Mouse (Mus musculus) limb, embryonic 14.5 days (tissue): ENCODE measurements around the gene Capn15. TPM values are rescaled to one million over a fixed set of nuclear protein-coding genes. Genes with fewer than 3 reads are reported as not detected.

ENCODE experiments used
- ATAC-seq: fragments of 200-750 bp; cut with Nextera tagmentation; 2 replicates; pipeline ENCODE4 v1.8.0; 2017; ENCODE audit warnings: low read depth, moderate number of reproducible peaks, moderate TSS enrichment; ENCODE audit not compliant: low FRiP score
- DNase-seq: peaks from one replicate; pipeline ENCODE4 v3.0.0-alpha.2; 2015; ENCODE audit warnings: low spot score
- H3K27ac ChIP-seq: fragments of 300-500 bp; sonication (generic); replicated peaks from 2 replicates; pipeline ENCODE4 v1.5.1; 2014; ENCODE audit warnings: low read depth, mild to moderate bottlenecking, low read length, moderate library complexity, mixed read lengths
- H3K27me3 ChIP-seq: fragments of 300-500 bp; sonication (generic); 2 replicates; pipeline ENCODE4 v1.6.1; 2014; ENCODE audit warnings: low read length, mixed read lengths; ENCODE audit not compliant: control insufficient read depth, insufficient read depth
- H3K36me3 ChIP-seq: fragments of 300-500 bp; sonication (generic); 2 replicates; pipeline ENCODE4 v1.6.1; 2014; ENCODE audit warnings: mild to moderate bottlenecking, low read length, moderate library complexity, mixed read lengths; ENCODE audit not compliant: control insufficient read depth, insufficient read depth
- H3K4me1 ChIP-seq: fragments of 300-500 bp; sonication (generic); 2 replicates; pipeline ENCODE4 v1.6.1; 2014; ENCODE audit warnings: antibody characterized with exemption, low read length, mixed read lengths; ENCODE audit not compliant: control insufficient read depth, insufficient read depth
- H3K4me2 ChIP-seq: fragments of 300-500 bp; sonication (generic); replicated peaks from 2 replicates; pipeline ENCODE4 v1.6.1; 2014; ENCODE audit warnings: low read depth, mild to moderate bottlenecking, low read length, moderate library complexity; ENCODE audit not compliant: severe bottlenecking
- H3K4me3 ChIP-seq: fragments of 300-500 bp; sonication (generic); replicated peaks from 2 replicates; pipeline ENCODE4 v1.5.1; 2014; ENCODE audit warnings: low read length
- H3K9ac ChIP-seq: fragments of 300-500 bp; sonication (generic); 2 replicates; pipeline ENCODE4 v1.6.1; 2014; ENCODE audit warnings: mild to moderate bottlenecking, low read depth, low read length, moderate library complexity; ENCODE audit not compliant: severe bottlenecking
- H3K9me3 ChIP-seq: fragments of 300-500 bp; sonication (generic); 2 replicates; pipeline ENCODE4 v1.6.1; 2016; ENCODE audit warnings: low read length; ENCODE audit not compliant: control insufficient read depth
- POLR2A ChIP-seq: fragments of 200-500 bp; IDR thresholded peaks from 2 replicates; pipeline ENCODE4 v1.8.0; 2012; ENCODE audit warnings: inconsistent platforms, mild to moderate bottlenecking, moderate library complexity, borderline replicate concordance; ENCODE audit not compliant: insufficient read depth, insufficient read length; ENCODE audit errors: extremely low read depth
- WGBS: fragments of 180-500 bp; shearing (Covaris S2); extraction: QIAGEN DNeasy Blood & Tissue Kit; methylation state at CpG from one replicate; pipeline ENCODE4 v1.1.7; 2014; 5-methylcytosine and 5-hydroxymethylcytosine counted together
- polyA plus RNA-seq, 2 experiments: library from polyadenylated mRNA; depleted of rRNA in 1 of 2; stranded (reverse) in 1 of 2; unstranded in 1 of 2; fragments of >200 nt; fragmentation: Nextera tagmentation in 1 of 2; extraction: Ambion mirVana in 1 of 2; gene quantifications; 2 replicates each; pipeline versions ENCODE4 v1.2.1 to v1.2.3; 2012 to 2014

Gene Capn15
- polyA plus RNA-seq, 2 experiments, result 31.0 to 50.1 TPM

GRCm38 (mm10) chr17:26008331-26008730 is 22.7 kb upstream of the Capn15 start:
- Histone ChIP-seq H3K4me2 (no peak overlapping the region), H3K9ac (no peak overlapping the region), H3K4me3 (no peak overlapping the region), H3K4me1 (0 out of 2 replicates have a peak, but pooled peaks cover 2% of the 10 kb centered on the region), H3K27me3 (no peaks in the 10 kb centered on the region), H3K36me3 (peaks cover 57% of the 10 kb centered on the region), H3K27ac (no peak overlapping the region), H3K9me3 (no peaks in the 10 kb centered on the region)
- ATAC-seq (no peak), DNase-seq (no peak)
- no peak for TF ChIP-seq POLR2A

GRCm38 (mm10) chr17:26007646-26008045 is 22.1 kb upstream of the Capn15 start:
- no peaks in the 10 kb centered on the region for H3K9me3 ChIP-seq
- WGBS, result 61% methylated on average over 2 of the region's 2 CpGs
- no peak overlapping the region for H3K9ac ChIP-seq
- no peak overlapping the region for H3K4me3 ChIP-seq
- ATAC-seq, result no peak
- no peak overlapping the region for H3K27ac ChIP-seq
- H3K27me3 ChIP-seq, result no peaks in the 10 kb centered on the region
- no peak overlapping the region for H3K4me2 ChIP-seq
- H3K4me1 ChIP-seq, result 0 out of 2 replicates have a peak, but pooled peaks cover 2% of the 10 kb centered on the region
- H3K36me3 ChIP-seq, result peaks cover 60% of the 10 kb centered on the region
- no peak for TF ChIP-seq POLR2A
- DNase-seq, result no peak

GRCm38 (mm10) chr17:26005731-26006450 is 20.3 kb upstream of the Capn15 start:
- Histone ChIP-seq H3K9ac (no peak overlapping the region), H3K4me2 (no peak overlapping the region), H3K27ac (no peak overlapping the region), H3K4me3 (no peak overlapping the region), H3K36me3 (peaks cover 56% of the 10 kb centered on the region), H3K4me1 (no peaks in the 10 kb centered on the region), H3K9me3 (no peaks in the 10 kb centered on the region), H3K27me3 (no peaks in the 10 kb centered on the region)
- no peak for TF ChIP-seq POLR2A
- 69% methylated on average over 10 of the region's 10 CpGs for WGBS
- ATAC-seq, result no peak
- no peak for DNase-seq

GRCm38 (mm10) chr17:26004711-26005110 is 19.1 kb upstream of the Capn15 start:
- no peaks in the 10 kb centered on the region for H3K27me3 ChIP-seq
- H3K9me3 ChIP-seq, result no peaks in the 10 kb centered on the region
- H3K36me3 ChIP-seq, result peaks cover 49% of the 10 kb centered on the region
- 87% methylated on average over 15 of the region's 15 CpGs for whole genome bisulfite sequencing
- no peak for DNase-seq
- ATAC-seq, result no peak
- H3K4me1 ChIP-seq, result no peaks in the 10 kb centered on the region
- TF ChIP-seq POLR2A, result no peak
- no peak overlapping the region for H3K4me3 ChIP-seq
- no peak overlapping the region for H3K27ac ChIP-seq
- H3K4me2 ChIP-seq, result no peak overlapping the region
- H3K9ac ChIP-seq, result no peak overlapping the region

- WGBS, result 84% methylated on average over 2 of the region's 2 CpGs
- TF ChIP-seq POLR2A, result no peak
- Histone ChIP-seq H3K4me2 (no peak overlapping the region), H3K36me3 (peaks cover 50% of the 10 kb centered on the region), H3K9me3 (no peaks in the 10 kb centered on the region), H3K27ac (no peak overlapping the region), H3K9ac (no peak overlapping the region), H3K4me3 (no peak overlapping the region), H3K4me1 (no peaks in the 10 kb centered on the region), H3K27me3 (no peaks in the 10 kb centered on the region)
- ATAC-seq, result no peak
- DNase-seq, result no peak
These were observed 18.3 kb upstream of the Capn15 start for GRCm38 (mm10) chr17:26003864-26004263.

GRCm38 (mm10) chr17:25998425-25998824 is 12.8 kb upstream of the Capn15 start:
- no peak for ATAC-seq
- no peaks in the 10 kb centered on the region for H3K27me3 ChIP-seq
- H3K9me3 ChIP-seq, result no peaks in the 10 kb centered on the region
- H3K4me2 ChIP-seq, result no peak overlapping the region
- no peak for DNase-seq
- 89% methylated on average over 11 of the region's 11 CpGs for WGBS
- peaks cover 46% of the 10 kb centered on the region for H3K36me3 ChIP-seq
- H3K4me3 ChIP-seq, result no peak overlapping the region
- H3K4me1 ChIP-seq, result no peaks in the 10 kb centered on the region
- no peak overlapping the region for H3K9ac ChIP-seq
- H3K27ac ChIP-seq, result no peak overlapping the region
- TF ChIP-seq POLR2A, result no peak
